ENCODE assay signal across 8 mouse cellular contexts in genomic region chr15:27905341-27905740, GRCm38 (mm10).
DNase-seq lines count a peak whose midpoint lies in the region; ATAC-seq and TF ChIP-seq lines count a peak whose summit lies in the region.

No protein-coding gene starts in this region.

- 72% methylated on average over 6 of the region's 6 CpGs for WGBS in hindbrain, embryonic 10.5 days
- WGBS in hindbrain, embryonic 12.5 days = 70% methylated on average over 6 of the region's 6 CpGs
- WGBS in olfactory bulb, adult 2 months = 71% methylated on average over 6 of the region's 6 CpGs

- TF ChIP-seq CTCF in olfactory bulb, adult 2 months (IDR thresholded peaks at IDR 0.05; ENCODE audit: insufficient read depth, low read depth, low read length) = peak; percentile 34; the same call in 1 of the 2 replicates

- no peaks in the 10 kb centered on the region for H3K27me3 ChIP-seq in hindbrain, embryonic 10.5 days (ENCODE audit: insufficient read depth, poor library complexity, severe bottlenecking)
- H3K27me3 ChIP-seq in hindbrain, embryonic 12.5 days = no peaks in the 10 kb centered on the region

- peaks cover 49% of the 10 kb centered on the region for H3K36me3 ChIP-seq in hindbrain, embryonic 10.5 days
- H3K36me3 ChIP-seq in hindbrain, embryonic 12.5 days = peaks cover 13% of the 10 kb centered on the region

- H3K9ac ChIP-seq in hindbrain, embryonic 12.5 days = no peak overlapping the region

- H3K4me3 ChIP-seq in hindbrain, embryonic 10.5 days = no peak overlapping the region
- H3K4me3 ChIP-seq in hindbrain, embryonic 12.5 days = no peak overlapping the region
- H3K4me3 ChIP-seq in olfactory bulb, adult 2 months (ENCODE audit: insufficient read depth, low read depth, low read length) = no peak overlapping the region

- intact Hi-C loops in heart, postnatal 10 days (cut with DNase I) = no loop called here

- no peaks in the 10 kb centered on the region for H3K9me3 ChIP-seq in hindbrain, embryonic 10.5 days
- H3K9me3 ChIP-seq in hindbrain, embryonic 12.5 days (replicated peaks) = no peaks in the 10 kb centered on the region

- H3K4me1 ChIP-seq in hindbrain, embryonic 10.5 days (replicated peaks) = peaks cover 8% of the 10 kb centered on the region
- H3K4me1 ChIP-seq in hindbrain, embryonic 12.5 days = peaks cover 31% of the 10 kb centered on the region
- peaks cover 16% of the 10 kb centered on the region for H3K4me1 ChIP-seq in olfactory bulb, adult 2 months (ENCODE audit: control insufficient read depth, insufficient read depth, low read length)

- no peak for TF ChIP-seq POLR2A in olfactory bulb, adult 2 months (IDR thresholded peaks at IDR 0.05; ENCODE audit: insufficient read depth, low read depth, low read length)

- peak; percentile 56 for DNase-seq in hindbrain, embryonic 10.5 days (ENCODE audit: low spot score)
- DNase-seq in MN1 (ENCODE audit: low spot score) = peak; percentile 83
- DNase-seq in embryo, embryonic 10.5 days (ENCODE audit: low spot score) = peak; percentile 71
- peak; percentile 62 to 81 for DNase-seq in heart, postnatal 10 days
- peak; percentile 49 to 58 for DNase-seq in layer of hippocampus, postnatal 14 days (ENCODE audit: low spot score in 2 of 2)
- DNase-seq in thymus, postnatal 10 days (ENCODE audit: low spot score in 2 of 2) = no peak

- no peak overlapping the region for H3K4me2 ChIP-seq in hindbrain, embryonic 12.5 days (replicated peaks)

- ATAC-seq in hindbrain, embryonic 12.5 days (ENCODE audit: low FRiP score) = no peak

- no peak overlapping the region for H3K27ac ChIP-seq in hindbrain, embryonic 10.5 days
- no peak overlapping the region for H3K27ac ChIP-seq in hindbrain, embryonic 12.5 days
- no peak overlapping the region for H3K27ac ChIP-seq in olfactory bulb, adult 2 months (ENCODE audit: insufficient read depth, low read depth, low read length)

Comparison
In these comparisons a context has a peak if more than half of its experiments do, and no peak if none do; other contexts are left out.
1. DNase-seq: peak in hindbrain, embryonic 10.5 days (single experiment), MN1 (single experiment), embryo, embryonic 10.5 days (single experiment), heart, postnatal 10 days (2 of 2) and layer of hippocampus, postnatal 14 days (2 of 2); none in thymus, postnatal 10 days (0 of 2).